Mouse (Mus musculus) cerebral cortex, adult 2 months (tissue): ENCODE results near the gene Sv2a.

Experiments
- WGBS: fragments of 180-500 bp; shearing (Covaris S2); methylation state at CpG from one replicate; pipeline ENCODE4 v1.1.7; 2018; 5-methylcytosine and 5-hydroxymethylcytosine counted together

Gene Sv2a

DNA sequence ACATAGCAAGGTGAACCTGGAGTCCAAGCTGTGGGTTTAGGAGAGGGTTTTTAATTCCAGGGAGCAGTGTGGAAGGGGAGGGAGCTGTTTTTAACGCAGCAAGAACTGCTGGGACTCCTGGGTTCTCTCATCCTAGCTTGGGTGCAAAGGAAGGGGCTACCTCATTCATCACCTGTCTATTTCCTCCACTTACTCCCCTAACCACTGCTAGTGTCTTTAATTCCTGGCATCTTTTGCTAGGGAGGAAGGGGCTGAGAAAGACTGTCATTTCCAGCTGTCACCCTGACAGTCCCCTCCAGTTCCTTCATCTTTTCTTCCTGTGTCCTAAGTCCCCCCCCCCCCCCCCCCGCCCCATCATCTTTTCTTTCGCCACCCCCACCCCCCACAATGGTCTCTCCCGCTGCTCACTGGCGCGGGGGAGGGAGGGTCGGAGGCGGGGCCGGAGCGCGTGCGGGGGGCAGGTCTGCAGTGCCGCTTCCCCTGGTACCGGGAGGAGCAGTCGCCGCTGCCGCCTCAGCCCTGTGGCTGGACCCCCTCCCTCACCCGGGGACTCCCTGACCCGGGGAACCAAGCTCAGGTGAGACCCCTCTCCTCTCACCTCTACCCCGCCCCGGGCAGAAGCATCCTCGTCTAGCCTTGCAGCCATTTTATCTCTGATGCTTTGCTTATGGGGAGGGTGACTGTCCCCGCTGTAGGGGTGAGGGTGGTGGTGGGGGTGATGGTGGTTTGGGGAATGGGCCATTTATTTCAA, at the start of gene Sv2a:
Gene Sv2a (plus strand): TSS at position 425 of the 751 bp plus-strand sequence.
- 2% methylated on average over 19 of the region's 23 CpGs for WGBS

DNA sequence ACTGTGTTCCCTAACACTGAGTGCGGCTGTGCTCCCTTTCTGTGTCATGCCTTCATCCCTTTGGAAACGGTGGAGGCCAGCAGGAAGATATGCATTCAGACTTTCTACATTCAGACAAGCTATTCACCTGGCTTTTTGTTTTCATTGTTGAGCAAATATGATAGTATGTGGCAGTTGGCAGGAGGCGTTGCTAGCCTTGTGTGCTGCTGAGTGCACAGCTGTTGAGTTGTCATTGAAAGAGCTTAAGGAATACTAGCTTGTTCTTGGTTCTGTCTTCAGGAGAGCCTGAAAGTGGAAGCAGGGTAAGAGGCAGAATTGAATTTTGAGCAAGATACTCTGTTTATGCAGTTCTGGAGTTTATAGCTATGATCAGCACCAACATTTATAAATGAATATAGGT, 48.5 kb upstream of the Sv2a start:
- 75% methylated on average over 3 of the region's 3 CpGs for WGBS

DNA sequence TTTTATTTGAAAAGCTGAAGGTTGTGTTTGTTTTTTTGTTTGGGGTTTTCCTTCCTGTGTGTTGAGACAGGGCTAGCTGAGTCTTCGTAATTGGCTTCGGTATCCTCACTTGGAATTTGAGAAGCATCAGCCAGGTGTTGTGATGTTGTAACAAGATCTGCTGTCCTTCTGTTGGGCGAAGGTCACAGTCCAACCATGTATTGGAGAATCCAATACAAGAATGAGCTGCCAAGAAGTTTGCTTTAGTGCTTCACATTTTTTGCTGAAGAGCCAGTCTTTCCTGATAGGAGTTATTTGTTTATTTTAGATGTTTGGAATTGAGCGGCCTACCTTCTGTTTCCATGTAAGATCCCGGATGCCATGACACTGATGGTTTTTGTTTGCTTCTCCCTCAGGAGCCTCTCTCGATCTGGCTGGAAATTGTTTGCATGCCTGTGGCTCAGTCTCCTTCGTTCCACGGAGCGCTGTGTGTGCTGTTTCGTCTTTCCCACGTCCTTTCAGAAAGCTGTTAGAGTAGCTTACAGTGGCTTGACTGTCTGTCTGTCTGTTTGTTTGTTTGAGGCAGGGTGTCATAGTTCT, 47.5 kb upstream of the Sv2a start:
- WGBS = 62% methylated on average over 11 of the region's 11 CpGs

- WGBS = 88% methylated on average over 3 of the region's 3 CpGs
These were observed 45.9 kb upstream of the Sv2a start for GRCm38 (mm10) chr3:96135011-96135410.

GRCm38 (mm10) chr3:96147950-96148349, 33.0 kb upstream of the Sv2a start:
- WGBS = 5% methylated on average over 5 of the region's 5 CpGs

DNA sequence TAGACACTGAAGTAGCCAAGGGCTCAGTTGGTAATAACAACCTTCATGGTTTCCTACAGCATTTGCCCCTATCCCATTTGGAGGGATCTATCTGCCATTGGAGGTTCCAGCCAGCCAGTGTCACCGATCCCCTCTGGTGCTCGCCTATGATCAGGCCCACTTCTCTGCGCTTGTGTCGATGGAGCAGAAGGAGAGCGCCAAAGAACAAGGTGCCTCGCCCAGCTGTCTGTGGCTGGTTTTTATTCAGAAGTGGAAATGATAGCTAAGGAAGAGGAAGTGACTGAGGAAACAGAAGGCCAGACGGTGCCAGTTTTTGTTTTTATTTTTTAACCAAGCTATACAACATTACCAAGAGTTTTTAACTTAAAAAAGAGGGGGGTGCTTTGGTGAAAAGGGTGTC, 29.1 kb upstream of the Sv2a start:
- 75% methylated on average over 7 of the region's 7 CpGs for WGBS

GRCm38 (mm10) chr3:96152611-96153010, 28.3 kb upstream of the Sv2a start:
- 62% methylated on average over 5 of the region's 5 CpGs for WGBS

DNA sequence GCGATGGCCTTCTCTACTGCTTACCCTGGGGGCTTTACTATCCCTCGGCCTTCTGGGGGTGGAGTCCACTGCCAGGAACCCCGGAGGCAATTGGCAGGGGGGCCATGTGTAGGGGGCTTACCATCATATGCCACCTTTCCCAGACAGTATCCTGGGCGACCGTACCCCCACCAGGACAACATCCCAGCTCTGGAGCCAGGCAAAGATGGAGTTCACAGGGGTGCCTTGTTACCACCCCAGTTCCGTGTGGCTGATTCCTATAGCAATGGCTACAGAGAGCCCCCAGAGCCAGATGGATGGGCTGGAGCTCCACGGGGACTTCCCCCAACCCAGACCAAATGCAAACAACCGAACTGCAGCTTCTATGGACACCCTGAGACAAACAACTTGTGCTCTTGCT, 25.4 kb upstream of the Sv2a start:
- WGBS = 84% methylated on average over 8 of the region's 8 CpGs

DNA sequence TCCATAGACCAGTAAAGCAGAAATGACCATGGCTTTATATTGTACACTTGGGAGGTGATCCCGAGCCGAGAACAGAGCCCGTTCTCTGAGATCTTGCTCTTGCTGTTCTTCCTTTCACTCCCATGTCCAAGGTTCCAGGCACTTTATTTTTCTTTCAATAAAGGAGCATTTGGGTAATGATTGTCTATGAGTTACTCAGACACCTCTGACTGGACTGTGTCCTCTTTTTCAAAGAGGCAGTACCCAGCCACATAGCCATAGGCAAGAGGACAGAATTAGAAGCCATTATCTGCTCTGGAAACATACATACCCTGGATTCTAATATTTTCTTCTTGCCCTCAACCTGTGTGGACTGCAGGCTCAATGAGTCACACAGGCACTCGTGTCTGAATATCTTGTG, 21.1 kb upstream of the Sv2a start:
- WGBS = 57% methylated on average over 4 of the region's 4 CpGs

DNA sequence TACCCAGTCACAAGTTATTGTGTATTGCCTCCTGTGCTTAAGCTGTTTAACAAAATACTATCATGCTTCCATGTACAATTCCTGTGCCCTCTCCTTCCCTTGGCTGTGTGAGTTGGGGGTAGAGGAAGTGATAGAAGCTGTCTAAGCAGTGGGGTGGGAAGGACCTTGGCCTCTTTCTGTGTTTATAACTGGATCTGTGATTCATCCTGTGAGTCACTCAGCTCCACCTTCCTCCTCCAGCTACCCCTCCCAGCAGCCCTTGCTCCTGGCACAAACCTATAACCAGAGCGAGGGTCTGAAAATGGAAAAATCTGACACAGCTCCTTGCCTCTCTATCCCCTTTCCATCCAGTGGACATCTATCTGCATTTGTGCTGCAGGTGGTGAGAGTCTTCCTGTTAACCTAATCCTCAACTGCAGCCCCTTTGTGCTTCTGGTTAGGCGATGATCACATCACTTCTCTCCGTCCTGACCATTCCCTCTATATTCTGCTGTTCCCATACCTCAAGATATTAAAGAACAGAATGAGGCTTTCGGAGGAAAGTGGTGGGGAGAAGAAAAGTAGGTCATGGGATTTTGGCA, 20.6 kb upstream of the Sv2a start:
- 27% methylated on average over 4 of the region's 4 CpGs for WGBS

DNA sequence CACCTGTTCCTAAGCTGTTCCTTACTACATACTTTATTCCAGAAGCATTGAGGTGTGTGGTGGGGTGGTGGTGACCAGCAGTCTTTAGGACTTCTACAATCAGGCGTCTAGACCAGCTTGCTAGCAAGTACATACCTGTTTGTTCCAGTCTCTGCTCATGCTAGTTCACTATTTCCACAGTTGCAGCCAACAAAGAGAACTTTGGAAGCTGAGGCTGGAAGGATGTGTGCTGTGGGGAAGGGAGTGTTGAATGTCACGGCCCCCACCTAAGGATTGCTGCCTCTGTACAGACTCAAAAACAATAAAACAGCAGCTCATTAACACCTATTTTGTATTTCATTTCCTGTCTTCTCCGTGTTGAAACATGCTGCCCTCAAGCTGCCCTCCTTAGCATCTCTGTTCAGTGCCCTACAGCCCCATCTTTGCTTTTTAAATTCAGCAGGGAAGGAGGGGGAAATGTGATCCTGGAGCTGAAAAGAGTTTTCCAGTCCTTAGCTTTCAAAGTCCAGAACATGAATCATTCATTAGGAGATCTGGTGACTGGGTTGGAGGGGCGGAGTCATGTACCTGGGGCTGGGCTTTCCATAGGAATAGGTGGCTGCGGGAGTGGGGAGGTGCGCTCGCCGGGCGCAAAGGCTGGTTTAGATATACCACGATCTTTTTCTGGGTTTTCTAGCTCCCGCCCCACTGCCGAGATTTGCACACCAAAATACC, 20.0 kb upstream of the Sv2a start:
- under 1% methylated on average over 12 of the region's 12 CpGs for WGBS

GRCm38 (mm10) chr3:96161869-96162840, 18.8 kb upstream of the Sv2a start, which contains the start of gene Mtmr11:
TSS of gene Mtmr11 (plus strand) at chr3:96162004.
- 11% methylated on average over 15 of the region's 16 CpGs for WGBS

GRCm38 (mm10) chr3:96163040-96163439, 17.9 kb upstream of the Sv2a start:
- 92% methylated on average over 6 of the region's 6 CpGs for WGBS

GRCm38 (mm10) chr3:96168466-96169158, 12.3 kb upstream of the Sv2a start:
- WGBS = 54% methylated on average over 12 of the region's 12 CpGs

DNA sequence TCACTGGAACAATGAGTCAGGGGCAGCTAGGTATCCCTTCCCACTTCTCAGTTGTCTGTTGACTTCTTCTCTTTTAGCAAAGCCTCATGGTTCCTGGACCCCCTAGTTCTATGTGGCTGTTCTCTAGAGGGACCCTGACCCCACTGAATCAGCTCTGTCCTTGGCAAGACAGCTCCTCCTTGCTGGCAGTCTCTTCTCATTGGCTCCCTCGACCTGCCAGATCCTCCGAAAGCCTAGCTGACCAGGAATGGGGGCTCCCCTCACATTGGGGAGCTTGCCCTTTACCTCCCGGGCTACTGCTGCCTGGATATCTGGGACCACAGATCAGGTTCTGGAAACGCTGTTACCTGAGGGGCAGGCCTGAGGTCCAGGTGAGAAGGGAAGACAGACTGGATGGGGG, 10.7 kb upstream of the Sv2a start:
- WGBS = 81% methylated on average over 4 of the region's 4 CpGs

- WGBS = 48% methylated on average over 10 of the region's 10 CpGs
These were observed 9.9 kb upstream of the Sv2a start for GRCm38 (mm10) chr3:96170976-96171545.

- 7% methylated on average over 18 of the region's 18 CpGs for WGBS
These were observed 9.3 kb upstream of the Sv2a start for GRCm38 (mm10) chr3:96171583-96172196.

DNA sequence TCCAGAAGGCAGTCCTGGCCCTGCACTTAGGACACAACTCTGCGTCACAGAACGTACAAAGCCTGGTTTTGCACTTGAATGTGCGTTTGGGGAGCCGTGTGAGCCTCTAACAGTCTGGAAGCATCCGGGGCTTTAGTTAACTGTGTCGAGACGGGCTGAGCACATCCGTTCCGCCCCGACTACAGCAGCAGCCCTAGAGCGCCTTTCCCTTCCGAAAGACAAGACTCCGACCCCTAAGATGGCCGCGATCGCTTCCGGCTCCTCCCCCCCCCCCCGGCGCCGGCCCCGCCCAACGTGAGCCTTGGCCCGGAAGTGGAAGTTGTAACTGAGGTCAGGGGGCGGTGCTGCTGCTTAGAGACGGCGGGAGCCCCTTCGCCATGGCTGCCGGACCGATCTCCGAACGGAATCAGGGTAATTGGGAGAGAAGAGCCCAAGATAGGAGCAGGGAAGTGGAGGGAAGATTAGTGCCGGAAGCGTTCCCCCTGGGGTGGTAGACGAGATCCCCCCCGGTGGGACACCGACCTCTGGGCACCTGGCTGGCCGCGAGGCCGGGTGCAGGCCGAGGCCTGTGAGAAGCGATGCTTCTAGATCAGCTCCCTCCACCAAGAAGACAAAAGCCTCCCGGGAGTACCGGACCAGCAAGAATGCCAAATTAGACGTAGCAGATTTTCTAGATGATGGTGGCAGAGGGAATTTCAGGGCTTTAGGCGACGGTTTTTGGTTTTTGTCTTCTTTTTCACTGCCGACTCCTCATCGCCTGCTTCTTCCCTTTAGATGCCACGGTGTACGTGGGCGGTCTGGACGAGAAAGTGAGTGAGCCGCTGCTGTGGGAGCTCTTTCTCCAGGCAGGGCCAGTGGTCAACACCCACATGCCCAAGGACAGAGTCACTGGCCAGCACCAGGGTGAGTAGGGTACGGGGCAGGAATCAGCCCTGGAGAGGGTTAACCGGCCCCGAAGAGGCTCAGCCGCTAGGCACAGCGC, 8.5 kb upstream of the Sv2a start, which contains the start of gene Sf3b4:
Gene Sf3b4 (plus strand): TSS at position 136 of the 982 bp plus-strand sequence.
- under 1% methylated on average over 57 of the region's 58 CpGs for WGBS

- 32% methylated on average over 7 of the region's 7 CpGs for WGBS
These were observed 7.8 kb upstream of the Sv2a start for GRCm38 (mm10) chr3:96173185-96173584.
